Mouse (Mus musculus): Measurements from ENCODE around the gene Mapk14. TPM values are rescaled to one million over a fixed set of nuclear protein-coding genes. Genes with fewer than 3 reads are reported as not detected.

Mapk14 gene
- total and polyA plus RNA-seq, 3 experiments = 22.6 to 59.8 (median 27.6) TPM

DNA sequence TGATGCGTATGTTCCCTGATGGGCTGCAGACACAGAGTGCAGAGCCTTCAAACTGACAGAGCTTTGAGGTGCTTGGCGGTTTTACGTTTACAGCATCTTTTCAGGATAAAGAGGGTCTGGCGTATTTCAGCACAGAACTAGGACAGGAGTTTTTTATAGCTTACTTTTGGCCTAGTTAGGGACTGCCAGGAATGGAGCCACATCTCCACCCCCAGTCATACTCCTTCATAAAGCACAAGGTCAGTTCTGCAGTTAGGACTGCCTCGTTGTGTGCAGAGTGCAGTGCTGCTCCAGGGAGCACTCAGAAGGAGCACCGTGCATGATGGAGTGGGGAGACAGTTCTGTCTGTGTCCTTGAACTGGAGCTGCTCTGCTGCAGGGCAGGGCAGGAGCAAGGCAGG is 54.6 kb downstream of the Mapk14 start:
- in situ Hi-C loops (cut with MboI; ENCODE audit: low pct_ligation_motif_present, low pct_unique_long_range_greater_than_20kb, low sequenced_read_pairs) (no loop called here), dilution Hi-C loops (cut with MboI; ENCODE audit: extremely low pct_ligation_motif_present, extremely low pct_unique_long_range_greater_than_20kb, low sequenced_read_pairs) (no loop called here)
- Histone ChIP-seq H3K36me3 (replicated peaks in 1 of 2; ENCODE audit: control insufficient read depth in 1 of 2, insufficient read depth in 1 of 2, low read length in 1 of 2) (peaks cover 50 to 78% of the 10 kb centered on the region in 2 experiments), H3K4me3 (replicated peaks in 1 of 3; ENCODE audit: low read depth in 2 of 3, low read length in 2 of 3, poor library complexity in 1 of 3) (no peak overlapping the region), H3K79me2 (replicated peaks; ENCODE audit: control insufficient read depth, extremely low read depth, insufficient read depth, poor library complexity, severe bottlenecking) (no peaks in the 10 kb centered on the region), H3K9me3 (replicated peaks; ENCODE audit: low read length) (peaks cover 7% of the 10 kb centered on the region), H3K9ac (ENCODE audit: insufficient read depth, low read depth) (no peak overlapping the region), H3K27me3 (replicated peaks) (no peaks in the 10 kb centered on the region), H3K4me2 (ENCODE audit: insufficient read depth, low read depth, poor library complexity, severe bottlenecking) (no peak overlapping the region), H3K4me1 (ENCODE audit: control insufficient read depth in 1 of 2, insufficient read depth in 2 of 2) (peaks cover 0 to 8% of the 10 kb centered on the region in 2 experiments; a peak in 2 of 4 replicates), H3K27ac (ENCODE audit: insufficient read depth, low read depth) (no peak overlapping the region)
- DNase-seq (ENCODE audit: extremely low read depth) = no peak
- no peak for TF ChIP-seq ETS1 (conservative IDR thresholded peaks at IDR 0.05; ENCODE audit: low read depth, low read length)
- no peak for TF ChIP-seq POLR2A (IDR thresholded peaks at IDR 0.05; ENCODE audit: low read depth, low read length)
- no peak for TF ChIP-seq IRF4 (IDR thresholded peaks at IDR 0.05; ENCODE audit: low read depth, low read length)
- TF ChIP-seq CHD1 (IDR thresholded peaks at IDR 0.05; ENCODE audit: low read depth, low read length) = no peak
- TF ChIP-seq MAFK (IDR thresholded peaks at IDR 0.05; ENCODE audit: insufficient replicate concordance, low read length) = no peak
- TF ChIP-seq BHLHE40 (IDR thresholded peaks at IDR 0.05; ENCODE audit: low read depth, low read length) = no peak
- no peak for TF ChIP-seq CHD2 (IDR thresholded peaks at IDR 0.05; ENCODE audit: low read length)
- no peak for TF ChIP-seq ELF1 (IDR thresholded peaks at IDR 0.05; ENCODE audit: low read depth, low read length)
- TF ChIP-seq SIN3A (IDR thresholded peaks at IDR 0.05; ENCODE audit: low read length) = no peak
- TF ChIP-seq PAX5 (IDR thresholded peaks at IDR 0.05; ENCODE audit: low read length) = no peak
- no peak for TF ChIP-seq UBTF (IDR thresholded peaks at IDR 0.05; ENCODE audit: low read depth, low read length)
- no peak for TF ChIP-seq JUN (IDR thresholded peaks at IDR 0.05; ENCODE audit: insufficient read depth, low read depth, low read length)
- no peak for TF ChIP-seq TCF12 (IDR thresholded peaks at IDR 0.05; ENCODE audit: low read depth, low read length)
- no peak for TF ChIP-seq EP300 (IDR thresholded peaks at IDR 0.05; ENCODE audit: low read length)
- no peak for TF ChIP-seq CTCF (conservative IDR thresholded peaks at IDR 0.05 in 1 of 2, IDR thresholded peaks at IDR 0.05 in 1 of 2; ENCODE audit: low read depth in 2 of 2, low read length in 2 of 2)
- TF ChIP-seq POLR2AphosphoS2 (IDR thresholded peaks at IDR 0.05; ENCODE audit: low read depth, low read length) = no peak
- no peak for TF ChIP-seq MXI1 (IDR thresholded peaks at IDR 0.05; ENCODE audit: low read depth, low read length)
- no peak for TF ChIP-seq E2F4 (IDR thresholded peaks at IDR 0.05; ENCODE audit: insufficient replicate concordance, low read depth, low read length)
- TF ChIP-seq USF1 (IDR thresholded peaks at IDR 0.05; ENCODE audit: low read depth, low read length) = no peak
- no peak for TF ChIP-seq MEF2A (IDR thresholded peaks at IDR 0.05; ENCODE audit: borderline replicate concordance, low read depth, low read length)

DNA sequence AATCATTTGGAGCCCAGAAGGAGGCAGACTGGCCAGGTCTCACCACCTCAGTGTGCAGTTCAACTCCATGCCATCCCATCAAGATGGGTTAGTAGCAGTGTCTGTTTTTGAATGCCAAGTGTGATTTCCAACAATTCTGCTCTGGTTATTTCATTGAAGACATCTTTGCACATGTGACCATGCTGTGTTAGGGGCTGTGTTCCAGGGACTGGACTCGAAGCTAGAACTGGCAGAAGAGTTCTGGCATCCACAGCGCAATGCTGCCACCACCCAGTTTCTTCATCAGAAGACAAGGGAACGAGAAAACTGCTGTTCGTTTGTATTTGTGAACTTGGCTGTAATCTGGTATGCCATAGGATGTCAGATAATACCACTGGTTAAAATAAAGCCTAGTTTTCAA is 56.9 kb downstream of the Mapk14 start:
- Histone ChIP-seq H3K4me1 (ENCODE audit: control insufficient read depth in 1 of 2, insufficient read depth in 2 of 2) (no peaks in the 10 kb centered on the region), H3K79me2 (replicated peaks; ENCODE audit: control insufficient read depth, extremely low read depth, insufficient read depth, poor library complexity, severe bottlenecking) (no peaks in the 10 kb centered on the region), H3K9me3 (replicated peaks; ENCODE audit: low read length) (peaks cover 7% of the 10 kb centered on the region), H3K4me3 (replicated peaks in 1 of 3; ENCODE audit: low read depth in 2 of 3, low read length in 2 of 3, poor library complexity in 1 of 3) (no peak overlapping the region), H3K27me3 (replicated peaks) (no peaks in the 10 kb centered on the region), H3K4me2 (ENCODE audit: insufficient read depth, low read depth, poor library complexity, severe bottlenecking) (no peak overlapping the region), H3K36me3 (replicated peaks in 1 of 2; ENCODE audit: control insufficient read depth in 1 of 2, insufficient read depth in 1 of 2, low read length in 1 of 2) (peaks cover 38 to 58% of the 10 kb centered on the region in 2 experiments), H3K9ac (ENCODE audit: insufficient read depth, low read depth) (no peak overlapping the region), H3K27ac (ENCODE audit: insufficient read depth, low read depth) (no peak overlapping the region)
- DNase-seq (ENCODE audit: extremely low read depth) = no peak
- dilution Hi-C loops (cut with MboI; ENCODE audit: extremely low pct_ligation_motif_present, extremely low pct_unique_long_range_greater_than_20kb, low sequenced_read_pairs) (no loop called here), in situ Hi-C loops (cut with MboI; ENCODE audit: low pct_ligation_motif_present, low pct_unique_long_range_greater_than_20kb, low sequenced_read_pairs) (no loop called here)
- TF ChIP-seq MEF2A (IDR thresholded peaks at IDR 0.05; ENCODE audit: borderline replicate concordance, low read depth, low read length) (no peak), MXI1 (IDR thresholded peaks at IDR 0.05; ENCODE audit: low read depth, low read length) (no peak), RCOR1 (conservative IDR thresholded peaks at IDR 0.05; ENCODE audit: low read depth, low read length) (no peak), POLR2AphosphoS2 (IDR thresholded peaks at IDR 0.05; ENCODE audit: low read depth, low read length) (no peak), ZKSCAN1 (IDR thresholded peaks at IDR 0.05; ENCODE audit: borderline replicate concordance, low read depth, low read length) (no peak), JUN (IDR thresholded peaks at IDR 0.05; ENCODE audit: insufficient read depth, low read depth, low read length) (no peak), TCF12 (IDR thresholded peaks at IDR 0.05; ENCODE audit: low read depth, low read length) (no peak), CHD1 (IDR thresholded peaks at IDR 0.05; ENCODE audit: low read depth, low read length) (no peak), RAD21 (IDR thresholded peaks at IDR 0.05; ENCODE audit: low read depth, low read length) (no peak), SMC3 (IDR thresholded peaks at IDR 0.05; ENCODE audit: low read depth, low read length) (no peak), ETS1 (conservative IDR thresholded peaks at IDR 0.05; ENCODE audit: low read depth, low read length) (no peak), MAFK (IDR thresholded peaks at IDR 0.05; ENCODE audit: insufficient replicate concordance, low read length) (no peak), ZNF384 (IDR thresholded peaks at IDR 0.05; ENCODE audit: low read depth, low read length) (no peak)

Measured in CH12.LX (cell line).